Mouse (Mus musculus) limb, embryonic 12.5 days (tissue): ENCODE measurements at regions not wholly inside any gene's neighbourhood (a gene's known extent, or its start where the extent isn't known, plus 50 kb on each side); places are given as distances from the start of the nearest gene placed in this dataset.

Experiments
- ATAC-seq: fragments of 200-750 bp; cut with Nextera tagmentation; 2 replicates; pipeline ENCODE4 v1.8.0; 2017; ENCODE audit warnings: low read depth, moderate TSS enrichment; ENCODE audit not compliant: insufficient number of reproducible peaks, insufficient read depth, low FRiP score, low TSS enrichment
- H3K27ac ChIP-seq: fragments of 300-500 bp; sonication (generic); 2 replicates; pipeline ENCODE4 v1.5.1; 2016; ENCODE audit warnings: mild to moderate bottlenecking, moderate library complexity
- H3K27me3 ChIP-seq: fragments of 300-500 bp; sonication (generic); 2 replicates; pipeline ENCODE4 v1.6.1; 2016; ENCODE audit warnings: mild to moderate bottlenecking, moderate library complexity
- H3K36me3 ChIP-seq: fragments of 300-500 bp; sonication (generic); 2 replicates; pipeline ENCODE4 v1.6.1; 2016; ENCODE audit warnings: mild to moderate bottlenecking, moderate library complexity
- H3K4me1 ChIP-seq: fragments of 300-500 bp; sonication (generic); replicated peaks from 2 replicates; pipeline ENCODE4 v1.6.1; 2016
- H3K4me2 ChIP-seq: fragments of 300-500 bp; sonication (generic); 2 replicates; pipeline ENCODE4 v1.6.1; 2016; ENCODE audit warnings: mild to moderate bottlenecking, moderate library complexity
- H3K4me3 ChIP-seq: fragments of 300-500 bp; sonication (generic); replicated peaks from 2 replicates; pipeline ENCODE4 v1.5.1; 2016; ENCODE audit warnings: mild to moderate bottlenecking
- H3K9ac ChIP-seq: fragments of 300-500 bp; sonication (generic); replicated peaks from 2 replicates; pipeline ENCODE4 v1.6.1; 2016; ENCODE audit warnings: mild to moderate bottlenecking, moderate library complexity
- H3K9me3 ChIP-seq: fragments of 300-500 bp; sonication (generic); 2 replicates; pipeline ENCODE4 v1.6.1; 2016; ENCODE audit warnings: mild to moderate bottlenecking, moderate library complexity
- WGBS: fragments of 180-500 bp; shearing (Covaris S2); methylation state at CpG from one replicate; pipeline ENCODE4 v1.1.7; 2016; 5-methylcytosine and 5-hydroxymethylcytosine counted together

DNA sequence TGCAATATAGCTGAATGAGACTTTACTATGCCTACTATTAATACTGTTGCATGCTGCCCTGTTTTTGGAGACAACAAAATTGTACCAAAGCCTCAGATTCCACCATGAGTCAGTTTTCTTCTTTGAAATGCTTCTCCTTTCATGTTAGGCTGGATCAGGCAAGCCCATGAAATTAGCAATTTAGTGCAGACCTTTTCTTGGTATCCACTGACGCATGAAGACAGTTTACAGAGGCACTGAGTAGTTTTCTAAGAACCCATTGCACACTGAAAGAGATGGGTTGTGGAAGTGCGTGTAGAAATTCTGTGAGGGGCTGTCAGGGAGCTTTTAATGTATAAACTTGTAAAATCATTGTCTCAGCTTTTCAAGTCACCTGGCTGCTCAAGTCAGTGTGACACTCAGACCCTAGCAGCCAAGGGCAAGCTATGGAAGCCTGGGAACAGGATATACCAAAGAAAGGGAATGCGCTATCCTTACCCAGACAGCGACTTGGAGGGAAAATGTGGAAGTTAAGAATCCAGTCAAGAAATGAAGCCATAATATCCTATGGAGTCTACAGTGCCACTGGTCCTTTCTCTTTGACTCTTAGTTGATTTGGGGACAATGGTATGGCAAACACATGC, 323.1 kb downstream of the Mef2c start:
- Histone ChIP-seq H3K36me3 (no peaks in the 10 kb centered on the region), H3K9ac (no peak overlapping the region), H3K9me3 (no peaks in the 10 kb centered on the region), H3K27me3 (no peaks in the 10 kb centered on the region), H3K4me3 (no peak overlapping the region), H3K4me2 (no peak overlapping the region), H3K4me1 (no peaks in the 10 kb centered on the region), H3K27ac (no peak overlapping the region)
- no peak for ATAC-seq
- 83% methylated on average over 4 of the region's 4 CpGs for WGBS

DNA sequence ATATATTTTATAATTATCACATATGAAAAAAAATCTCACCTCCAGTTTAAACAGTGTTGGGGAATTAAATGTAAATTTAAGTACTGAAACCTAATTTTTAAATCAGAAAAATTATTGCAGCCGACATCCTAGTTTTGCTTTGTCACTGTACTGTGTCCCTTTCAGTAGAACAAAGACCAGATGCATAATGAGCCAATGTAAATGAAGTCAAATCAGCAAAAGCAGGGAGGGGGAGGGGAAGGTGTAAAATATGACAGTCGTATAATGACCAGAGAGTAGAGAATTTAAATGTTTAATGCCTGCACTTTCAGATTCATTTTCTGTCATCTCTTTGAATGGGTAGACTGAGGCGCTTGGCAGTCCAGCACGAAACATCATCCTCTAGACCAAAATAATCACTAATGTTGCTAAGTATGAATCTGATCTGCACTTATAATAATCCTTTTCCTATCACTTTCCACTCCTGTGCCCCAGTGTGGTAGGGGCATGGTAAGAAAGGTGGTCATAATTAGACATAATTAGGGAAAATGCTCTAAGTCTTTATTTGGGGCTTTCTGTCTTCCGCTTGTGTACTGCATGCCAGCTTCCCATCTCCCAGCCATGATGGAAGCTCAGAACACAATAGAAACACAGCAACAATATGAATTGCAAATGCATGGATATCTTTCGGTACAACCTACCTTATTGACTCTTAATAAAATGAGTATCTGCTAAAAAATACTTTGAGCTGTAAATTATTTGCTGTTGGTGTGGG, 356.0 kb upstream of the Tmem161b start:
- Histone ChIP-seq H3K27ac (no peak overlapping the region), H3K36me3 (no peaks in the 10 kb centered on the region), H3K9me3 (no peaks in the 10 kb centered on the region), H3K27me3 (no peaks in the 10 kb centered on the region), H3K4me1 (no peaks in the 10 kb centered on the region), H3K4me2 (no peak overlapping the region), H3K9ac (no peak overlapping the region), H3K4me3 (no peak overlapping the region)
- no peak for ATAC-seq
- WGBS = 84% methylated on average over 6 of the region's 6 CpGs

DNA sequence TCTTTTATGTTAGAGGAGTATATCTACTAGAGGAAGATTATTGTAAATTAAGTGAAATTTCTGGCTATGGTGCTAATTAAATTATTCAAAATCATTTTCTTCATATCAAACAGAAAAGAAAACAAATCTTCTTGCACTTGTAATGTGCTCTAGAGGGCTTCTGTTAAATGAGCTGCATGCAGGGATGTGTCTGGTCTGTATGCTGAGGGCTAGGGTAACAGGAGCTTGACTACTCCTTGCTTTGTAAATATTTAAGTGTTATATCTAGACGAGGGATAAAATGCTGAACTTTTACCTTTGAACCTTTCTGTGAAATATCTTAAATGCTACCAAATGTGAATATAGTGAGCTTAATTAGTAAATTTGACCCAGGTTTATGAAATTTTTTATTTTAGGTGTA, 354.9 kb upstream of the Tmem161b start:
- H3K9me3 ChIP-seq = no peaks in the 10 kb centered on the region
- no peaks in the 10 kb centered on the region for H3K36me3 ChIP-seq
- H3K4me1 ChIP-seq = no peaks in the 10 kb centered on the region
- H3K27ac ChIP-seq = no peak overlapping the region
- no peak overlapping the region for H3K9ac ChIP-seq
- no peaks in the 10 kb centered on the region for H3K27me3 ChIP-seq
- no peak for ATAC-seq
- H3K4me2 ChIP-seq = no peak overlapping the region
- WGBS = 74% methylated on average over 1 of the region's 1 CpGs
- H3K4me3 ChIP-seq = no peak overlapping the region

DNA sequence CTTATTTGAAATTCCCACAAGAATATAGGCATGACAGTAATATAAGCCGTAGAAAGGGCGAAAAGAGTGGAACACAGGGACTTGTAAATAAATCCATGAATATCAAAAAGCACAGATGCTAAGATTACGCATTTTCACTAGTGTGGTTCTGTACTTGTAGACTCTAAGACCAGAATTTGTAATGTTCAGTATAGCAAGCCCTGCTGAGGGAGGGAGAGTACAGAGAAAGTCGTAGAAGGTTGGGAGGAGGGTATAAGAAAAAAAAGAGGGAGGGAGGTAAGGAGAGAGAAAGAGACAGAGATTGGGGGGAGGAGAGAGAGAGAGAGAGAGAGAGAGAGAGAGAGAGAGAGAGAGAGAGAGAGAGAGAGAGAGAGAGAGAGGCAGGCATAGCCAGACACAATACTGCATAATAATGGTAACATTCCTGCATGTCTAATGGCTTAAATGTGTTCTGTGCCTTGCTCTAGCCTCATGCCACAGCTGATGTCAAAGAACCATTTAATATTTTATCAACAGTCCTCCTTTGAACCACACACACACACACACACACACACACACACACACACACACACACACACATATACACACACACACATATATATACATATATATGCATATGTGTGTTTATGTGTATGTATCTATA, 354.1 kb upstream of the Tmem161b start:
- Histone ChIP-seq H3K27me3 (no peaks in the 10 kb centered on the region), H3K4me1 (no peaks in the 10 kb centered on the region), H3K27ac (no peak overlapping the region), H3K4me2 (no peak overlapping the region), H3K9me3 (no peaks in the 10 kb centered on the region), H3K36me3 (no peaks in the 10 kb centered on the region), H3K9ac (no peak overlapping the region), H3K4me3 (no peak overlapping the region)
- WGBS = 81% methylated on average over 4 of the region's 4 CpGs
- ATAC-seq = no peak

DNA sequence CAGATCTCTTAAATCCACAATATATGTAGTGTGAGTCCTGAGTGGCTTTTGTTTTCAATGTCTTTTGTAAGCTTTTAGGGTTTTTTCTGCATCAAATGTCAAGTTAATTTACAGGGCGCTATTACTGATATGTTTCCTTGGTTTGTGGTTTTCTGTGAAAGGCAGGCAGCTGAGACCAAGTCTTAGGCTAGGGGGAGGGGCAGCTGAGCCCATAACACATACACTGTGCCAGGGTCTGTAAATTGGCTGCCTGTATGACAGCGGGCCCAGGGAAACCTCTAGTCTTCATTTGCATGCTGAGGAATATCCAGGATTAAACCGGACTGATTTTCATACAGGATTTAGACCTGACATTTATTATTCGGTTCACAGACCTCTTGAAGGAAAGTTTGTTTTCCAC, 353.2 kb upstream of the Tmem161b start:
- Histone ChIP-seq H3K27ac (no peak overlapping the region), H3K4me2 (no peak overlapping the region), H3K9ac (no peak overlapping the region), H3K27me3 (no peaks in the 10 kb centered on the region), H3K9me3 (no peaks in the 10 kb centered on the region), H3K4me3 (no peak overlapping the region), H3K36me3 (no peaks in the 10 kb centered on the region), H3K4me1 (no peaks in the 10 kb centered on the region)
- ATAC-seq = no peak
- 54% methylated on average over 4 of the region's 4 CpGs for WGBS

DNA sequence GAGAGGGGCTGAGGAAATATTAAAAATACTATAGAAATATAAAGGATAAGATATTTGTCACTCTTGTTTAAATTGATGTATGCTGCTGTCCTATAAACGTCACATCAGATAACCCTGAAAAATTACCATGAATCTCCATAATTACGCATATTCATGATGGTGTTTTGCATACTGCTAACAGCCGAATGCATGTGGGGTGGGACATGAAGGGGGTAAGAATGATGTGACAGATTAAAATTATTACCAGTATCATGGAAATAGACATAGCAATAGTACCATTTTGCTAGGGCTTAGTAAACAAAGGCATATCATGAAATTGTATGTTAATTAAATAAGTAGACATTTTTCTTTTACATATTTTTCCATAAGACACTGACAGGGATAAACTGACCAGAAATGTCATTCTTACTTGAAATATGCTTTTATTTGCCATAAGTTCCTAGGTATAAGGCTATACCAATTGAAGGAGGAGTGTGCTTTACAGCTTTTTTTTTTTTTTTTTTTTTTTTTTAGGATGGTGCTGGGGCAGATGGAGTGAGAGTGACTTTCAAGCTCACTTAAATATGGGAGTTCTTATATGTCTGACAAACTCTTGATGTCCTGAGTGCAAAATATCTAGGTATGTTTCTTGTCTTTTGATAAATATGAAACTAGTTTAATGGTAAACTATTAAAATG, 349.8 kb upstream of the Tmem161b start:
- no peak overlapping the region for H3K27ac ChIP-seq
- no peak overlapping the region for H3K9ac ChIP-seq
- H3K9me3 ChIP-seq = no peaks in the 10 kb centered on the region
- H3K27me3 ChIP-seq = no peaks in the 10 kb centered on the region
- ATAC-seq = no peak
- no peaks in the 10 kb centered on the region for H3K4me1 ChIP-seq
- no peak overlapping the region for H3K4me2 ChIP-seq
- H3K4me3 ChIP-seq = no peak overlapping the region
- no peaks in the 10 kb centered on the region for H3K36me3 ChIP-seq
- 68% methylated on average over 3 of the region's 3 CpGs for WGBS

DNA sequence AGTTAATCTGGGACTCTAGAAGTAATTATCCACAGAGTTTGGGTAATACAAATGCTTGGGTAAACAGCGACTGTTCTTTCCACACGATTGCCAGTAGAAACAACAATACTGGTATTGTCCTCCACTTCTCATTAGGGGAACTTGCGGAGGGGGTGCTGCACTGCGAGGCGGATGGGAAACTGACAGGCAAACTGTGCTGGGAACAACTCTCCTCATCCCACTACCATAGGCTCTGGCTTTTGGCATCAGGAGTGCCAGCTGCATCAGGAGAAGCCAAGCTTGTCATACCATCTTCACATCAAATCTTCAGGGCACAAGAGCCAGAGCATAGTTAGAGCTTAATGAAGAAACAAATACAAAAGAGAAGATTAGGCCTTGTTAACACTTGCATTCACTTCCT, 349.2 kb upstream of the Tmem161b start:
- no peak overlapping the region for H3K27ac ChIP-seq
- ATAC-seq = no peak
- no peak overlapping the region for H3K4me3 ChIP-seq
- no peaks in the 10 kb centered on the region for H3K9me3 ChIP-seq
- no peak overlapping the region for H3K9ac ChIP-seq
- H3K4me1 ChIP-seq = no peaks in the 10 kb centered on the region
- no peak overlapping the region for H3K4me2 ChIP-seq
- H3K36me3 ChIP-seq = no peaks in the 10 kb centered on the region
- H3K27me3 ChIP-seq = no peaks in the 10 kb centered on the region
- 52% methylated on average over 5 of the region's 5 CpGs for whole genome bisulfite sequencing

DNA sequence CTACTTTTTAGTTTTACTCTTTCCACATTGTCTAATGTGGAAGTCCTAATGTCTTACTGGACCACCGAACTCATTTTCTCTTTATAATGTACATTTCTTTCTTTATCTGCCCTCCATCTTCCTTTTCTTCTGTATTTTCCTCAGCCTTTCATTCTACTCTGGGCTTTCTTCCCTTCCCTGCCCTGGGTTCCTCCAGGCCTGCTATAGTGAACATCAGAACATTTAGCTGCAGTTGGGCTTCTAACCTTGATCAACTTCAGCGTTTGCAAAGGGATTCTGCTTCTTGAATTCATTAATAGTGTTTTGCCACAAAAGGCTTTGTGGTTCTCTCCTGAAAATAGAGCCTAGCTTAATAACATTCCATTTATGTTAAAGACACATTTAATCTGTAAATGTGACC, 342.5 kb upstream of the Tmem161b start:
- ATAC-seq = no peak
- H3K27me3 ChIP-seq = no peaks in the 10 kb centered on the region
- no peaks in the 10 kb centered on the region for H3K4me1 ChIP-seq
- 71% methylated on average over 2 of the region's 2 CpGs for WGBS
- H3K9ac ChIP-seq = no peak overlapping the region
- H3K4me3 ChIP-seq = no peak overlapping the region
- H3K4me2 ChIP-seq = no peak overlapping the region
- no peak overlapping the region for H3K27ac ChIP-seq
- H3K9me3 ChIP-seq = no peaks in the 10 kb centered on the region
- H3K36me3 ChIP-seq = no peaks in the 10 kb centered on the region

DNA sequence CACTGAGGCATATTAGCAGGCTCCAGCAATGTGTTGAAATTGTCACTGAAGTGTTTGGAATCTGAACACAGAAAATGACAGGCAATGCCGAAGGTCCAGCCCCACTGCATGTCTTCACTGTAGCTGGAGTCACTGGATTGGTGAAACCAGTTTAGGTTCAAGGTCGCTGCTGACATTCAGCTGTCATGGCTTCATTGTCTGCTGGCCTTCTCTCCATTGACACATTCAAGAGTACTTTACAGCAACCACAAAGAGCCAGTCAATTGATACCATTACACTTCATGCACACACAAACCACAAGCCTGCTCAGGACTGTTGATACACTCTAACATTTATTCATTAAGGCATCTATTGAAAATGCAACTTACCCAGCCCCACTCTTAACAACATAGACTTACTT, 341.8 kb upstream of the Tmem161b start:
- no peaks in the 10 kb centered on the region for H3K9me3 ChIP-seq
- ATAC-seq = no peak
- H3K27me3 ChIP-seq = no peaks in the 10 kb centered on the region
- no peaks in the 10 kb centered on the region for H3K36me3 ChIP-seq
- WGBS = 86% methylated on average over 2 of the region's 2 CpGs
- H3K4me2 ChIP-seq = no peak overlapping the region
- no peak overlapping the region for H3K27ac ChIP-seq
- no peak overlapping the region for H3K4me3 ChIP-seq
- no peak overlapping the region for H3K9ac ChIP-seq
- H3K4me1 ChIP-seq = no peaks in the 10 kb centered on the region

DNA sequence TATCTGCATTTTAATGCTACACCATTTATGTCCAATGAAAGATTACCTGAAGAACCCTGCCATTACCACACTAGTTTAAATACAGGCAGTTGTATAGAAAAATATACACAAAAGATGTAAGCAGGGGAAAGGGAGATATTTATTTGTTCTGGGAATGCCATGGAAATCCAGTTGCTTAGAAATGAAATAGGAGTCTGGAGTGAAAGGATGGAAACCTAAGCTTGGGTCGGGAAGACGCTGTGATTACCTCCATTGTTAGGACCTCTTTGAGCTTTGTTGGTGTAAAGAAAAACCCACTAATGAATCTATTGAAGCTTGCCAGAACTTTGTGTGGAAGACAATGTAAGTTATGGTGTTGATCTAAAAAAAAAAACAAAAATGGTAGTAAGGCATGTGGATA, 341.3 kb upstream of the Tmem161b start:
- 84% methylated on average over 2 of the region's 2 CpGs for WGBS
- no peak for ATAC-seq

DNA sequence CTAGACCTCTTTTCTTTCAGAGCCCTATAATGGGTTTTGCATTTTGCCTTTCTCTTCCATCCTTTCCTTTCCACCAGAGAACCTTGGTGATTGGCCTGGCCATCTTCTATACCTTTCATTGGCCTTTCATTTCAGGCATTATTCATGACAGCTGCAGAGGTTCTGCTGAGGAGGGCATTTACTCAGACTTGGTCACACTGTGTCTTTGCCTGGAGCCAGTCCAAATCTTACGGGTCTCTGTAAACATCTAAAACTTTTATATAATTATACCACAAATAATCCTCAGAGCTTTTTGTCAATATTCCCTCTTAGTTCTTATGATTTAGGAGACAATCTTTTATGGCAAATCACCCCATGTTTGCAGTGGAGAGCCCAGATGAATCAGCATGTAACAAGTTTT, 339.3 kb upstream of the Tmem161b start:
- H3K4me1 ChIP-seq = no peaks in the 10 kb centered on the region
- ATAC-seq = no peak

More for the DNA sequence above, 341.3 kb upstream of the Tmem161b start:
- no peak overlapping the region for H3K9ac ChIP-seq
- no peak overlapping the region for H3K4me2 ChIP-seq
- H3K27ac ChIP-seq = no peak overlapping the region
- no peaks in the 10 kb centered on the region for H3K4me1 ChIP-seq
- H3K4me3 ChIP-seq = no peak overlapping the region
- H3K9me3 ChIP-seq = no peaks in the 10 kb centered on the region
- no peaks in the 10 kb centered on the region for H3K27me3 ChIP-seq
- no peaks in the 10 kb centered on the region for H3K36me3 ChIP-seq

More for the DNA sequence above, 339.3 kb upstream of the Tmem161b start:
- Histone ChIP-seq H3K4me2 (no peak overlapping the region), H3K27me3 (no peaks in the 10 kb centered on the region), H3K27ac (no peak overlapping the region), H3K9me3 (no peaks in the 10 kb centered on the region), H3K4me3 (no peak overlapping the region), H3K9ac (no peak overlapping the region), H3K36me3 (no peaks in the 10 kb centered on the region)
- WGBS = 76% methylated on average over 1 of the region's 1 CpGs
